Mouse (Mus musculus) midbrain, embryonic 11.5 days (tissue): Measurements from ENCODE around the gene Fam163b. TPM values are rescaled to one million over a fixed set of nuclear protein-coding genes. Genes with fewer than 3 reads are reported as not detected.

Source experiments
- ATAC-seq: fragments of 200-750 bp; cut with Nextera tagmentation; 2 replicates; pipeline ENCODE4 v1.8.0; 2017; ENCODE audit warnings: moderate TSS enrichment, moderate library complexity; ENCODE audit not compliant: low FRiP score
- DNase-seq: peaks from one replicate; pipeline ENCODE4 v3.0.0; 2015; ENCODE audit warnings: low spot score; ENCODE audit errors: missing footprints
- H3K27ac ChIP-seq: fragments of 300-500 bp; sonication (generic); 2 replicates; pipeline ENCODE4 v1.5.1; 2014; ENCODE audit warnings: low read depth, low read length
- H3K27me3 ChIP-seq: fragments of 300-500 bp; sonication (generic); 2 replicates; pipeline ENCODE4 v1.6.1; 2014; ENCODE audit warnings: mild to moderate bottlenecking, low read length, moderate library complexity, mixed read lengths; ENCODE audit not compliant: control insufficient read depth, insufficient read depth
- H3K36me3 ChIP-seq: fragments of 300-500 bp; sonication (generic); 2 replicates; pipeline ENCODE4 v1.6.1; 2014; ENCODE audit warnings: mild to moderate bottlenecking, low read length, moderate library complexity, mixed read lengths; ENCODE audit not compliant: control insufficient read depth, insufficient read depth
- H3K4me1 ChIP-seq: fragments of 300-500 bp; sonication (generic); 2 replicates; pipeline ENCODE4 v1.6.1; 2014; ENCODE audit warnings: low read length; ENCODE audit not compliant: control insufficient read depth, insufficient read depth
- H3K4me2 ChIP-seq: fragments of 300-500 bp; sonication (generic); 2 replicates; pipeline ENCODE4 v1.6.1; 2014; ENCODE audit warnings: mild to moderate bottlenecking, moderate library complexity
- H3K4me3 ChIP-seq: fragments of 300-500 bp; sonication (generic); 2 replicates; pipeline ENCODE4 v1.5.1; 2014; ENCODE audit warnings: low read depth, low read length
- H3K9ac ChIP-seq: fragments of 300-500 bp; sonication (generic); 2 replicates; pipeline ENCODE4 v1.6.1; 2014; ENCODE audit warnings: low read length
- H3K9me3 ChIP-seq: fragments of 300-500 bp; sonication (generic); 2 replicates; pipeline ENCODE4 v1.6.1; 2016; ENCODE audit warnings: low read length; ENCODE audit not compliant: control insufficient read depth
- WGBS: fragments of 180-500 bp; shearing (Covaris S2); extraction: QIAGEN DNeasy Blood & Tissue Kit; methylation state at CpG from one replicate; pipeline ENCODE4 v1.1.7; 2014; 5-methylcytosine and 5-hydroxymethylcytosine counted together
- polyA plus RNA-seq: library from polyadenylated mRNA; unstranded; fragments of >200 nt; fragmentation: Nextera tagmentation; extraction: Ambion mirVana; gene quantifications from 2 replicates; pipeline ENCODE4 v1.2.1, GENCODE M21; 2014

The Fam163b gene
- polyA plus RNA-seq, 1 experiment from 2014 or later = 0.15 TPM

DNA sequence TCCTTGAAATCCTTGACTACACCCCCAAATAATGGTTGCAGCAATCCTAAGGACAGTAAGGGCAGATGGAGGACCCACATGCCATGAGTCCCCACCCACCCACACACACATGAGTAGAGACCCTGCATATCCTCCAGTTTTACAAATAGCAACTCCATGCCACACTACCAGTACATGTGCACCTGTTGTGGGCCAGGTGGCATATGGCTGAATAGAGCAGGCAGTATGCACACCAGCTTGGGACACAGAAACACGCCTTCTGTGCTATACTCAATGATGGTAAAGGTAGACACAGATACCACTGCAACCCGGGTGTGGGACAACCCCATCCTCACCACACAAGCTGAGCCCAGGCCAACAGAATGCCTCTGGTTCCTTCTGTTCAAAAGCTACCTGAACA is 23.8 kb upstream of the Fam163b start:
- 83% methylated on average over 2 of the region's 2 CpGs for WGBS
- H3K4me2 ChIP-seq = no peak overlapping the region

DNA sequence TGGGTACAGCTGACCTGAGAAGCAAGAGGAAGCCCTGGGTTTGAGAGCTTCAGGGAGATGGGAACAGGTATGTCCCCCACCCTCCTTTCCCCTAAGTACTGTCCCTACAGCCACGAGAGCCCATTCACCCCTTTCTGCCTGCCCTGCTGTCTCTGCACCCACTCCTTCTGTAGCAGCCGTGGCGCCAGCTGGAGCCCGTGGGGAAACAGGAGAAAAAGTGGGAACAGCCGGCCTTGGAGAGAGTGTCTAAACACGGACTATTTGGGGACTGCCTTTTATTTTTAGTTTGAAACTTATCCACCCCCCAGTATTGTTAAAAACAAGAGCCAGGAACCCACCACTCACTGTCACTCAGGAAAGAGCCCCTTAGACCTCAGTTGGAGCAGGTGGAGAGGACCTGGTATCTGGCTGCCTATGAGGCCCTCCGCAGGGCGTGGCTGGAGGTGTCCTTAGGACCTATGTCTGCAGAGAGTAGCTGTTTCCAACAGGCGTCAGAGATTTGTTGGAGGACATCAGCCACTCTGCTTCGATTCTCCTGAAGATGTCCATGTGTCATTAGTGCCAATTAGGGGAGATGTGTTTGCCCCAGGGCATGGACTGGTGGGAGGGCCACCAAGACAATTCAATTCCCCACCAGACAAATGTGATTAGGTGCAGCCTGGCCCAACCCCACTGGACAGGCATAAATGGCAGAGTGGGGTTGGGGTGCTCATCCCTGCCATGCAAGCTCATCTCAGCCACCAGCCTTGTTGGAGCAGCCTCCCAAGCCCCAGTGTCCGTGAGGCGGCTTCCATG is 22.7 kb upstream of the Fam163b start, which contains the start of gene Dbh:
Gene Dbh (plus strand): TSS at position 438 of the 795 bp plus-strand sequence.
- Histone ChIP-seq H3K27me3 (no peaks in the 10 kb centered on the region), H3K9ac (no peak within 1 kb of the TSS), H3K4me1 (peaks cover 2% of the 10 kb centered on the region; the same call in 1 of the 2 replicates), H3K4me2 (no peak within 1 kb of the TSS), H3K4me3 (no peak within 1 kb of the TSS), H3K36me3 (no peaks in the 10 kb centered on the region), H3K9me3 (no peaks in the 10 kb centered on the region), H3K27ac (no peak within 1 kb of the TSS)
- ATAC-seq (no peak), DNase-seq (no peak)
- WGBS = 88% methylated on average over 12 of the region's 12 CpGs

More for the DNA sequence above, 23.8 kb upstream of the Fam163b start:
- H3K27me3 ChIP-seq = no peaks in the 10 kb centered on the region
- H3K4me3 ChIP-seq = no peak overlapping the region
- no peak overlapping the region for H3K27ac ChIP-seq
- DNase-seq = no peak
- peaks cover 2% of the 10 kb centered on the region; the same call in 1 of the 2 replicates for H3K4me1 ChIP-seq
- no peak for ATAC-seq
- no peaks in the 10 kb centered on the region for H3K36me3 ChIP-seq
- H3K9me3 ChIP-seq = no peaks in the 10 kb centered on the region
- no peak overlapping the region for H3K9ac ChIP-seq

DNA sequence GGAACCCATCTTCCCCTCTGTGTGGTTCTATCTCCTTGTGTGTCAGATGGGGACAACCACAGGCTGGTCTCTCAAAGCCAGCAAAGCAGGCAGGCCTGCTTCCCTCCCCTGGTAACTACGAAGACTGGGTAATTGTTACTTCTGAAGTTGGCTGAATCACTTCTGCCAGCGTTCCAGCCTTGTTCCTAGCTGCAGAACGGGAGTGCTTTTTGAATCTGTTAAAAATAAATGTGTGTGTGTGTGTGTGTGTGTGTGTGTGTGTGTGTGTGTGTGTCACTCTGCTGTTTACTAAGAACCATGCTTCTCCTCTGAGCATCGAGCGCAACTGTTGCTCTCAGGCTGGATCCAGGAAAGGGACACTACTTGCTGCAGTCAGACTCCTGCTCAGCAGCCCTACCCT is 21.6 kb upstream of the Fam163b start:
- H3K27me3 ChIP-seq = no peaks in the 10 kb centered on the region
- no peak overlapping the region for H3K27ac ChIP-seq
- DNase-seq (no peak), ATAC-seq (no peak)
- H3K36me3 ChIP-seq = no peaks in the 10 kb centered on the region
- WGBS = 77% methylated on average over 5 of the region's 5 CpGs
- H3K4me3 ChIP-seq = no peak overlapping the region
- H3K9me3 ChIP-seq = no peaks in the 10 kb centered on the region
- H3K4me2 ChIP-seq = no peak overlapping the region
- H3K4me1 ChIP-seq = peaks cover 2% of the 10 kb centered on the region; the same call in 1 of the 2 replicates
- H3K9ac ChIP-seq = no peak overlapping the region

DNA sequence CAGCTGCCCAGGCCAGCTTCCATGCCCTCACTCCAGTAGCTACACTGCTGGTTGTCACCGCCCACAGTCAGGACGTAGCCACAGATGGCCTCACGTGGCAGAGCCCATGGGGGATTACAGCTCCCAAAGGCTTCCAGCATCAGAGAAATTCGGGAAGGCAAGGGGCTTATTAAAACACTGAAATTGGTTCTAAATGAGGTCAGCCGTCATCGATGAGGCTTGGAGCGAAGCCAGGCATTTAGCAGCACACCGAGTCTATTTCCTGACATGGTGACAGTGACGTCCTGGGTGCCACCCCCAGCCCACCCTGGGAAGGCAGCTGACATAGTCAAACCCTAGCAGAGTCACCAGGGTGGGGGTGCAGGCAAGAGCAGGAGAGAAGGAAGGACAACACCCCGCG is 20.4 kb upstream of the Fam163b start:
- 73% methylated on average over 11 of the region's 11 CpGs for WGBS
- Histone ChIP-seq H3K4me3 (no peak overlapping the region), H3K36me3 (no peaks in the 10 kb centered on the region), H3K9me3 (no peaks in the 10 kb centered on the region), H3K4me1 (peaks cover 2% of the 10 kb centered on the region; the same call in 1 of the 2 replicates), H3K27me3 (no peaks in the 10 kb centered on the region), H3K9ac (no peak overlapping the region), H3K27ac (no peak overlapping the region), H3K4me2 (no peak overlapping the region)
- DNase-seq (no peak), ATAC-seq (no peak)

DNA sequence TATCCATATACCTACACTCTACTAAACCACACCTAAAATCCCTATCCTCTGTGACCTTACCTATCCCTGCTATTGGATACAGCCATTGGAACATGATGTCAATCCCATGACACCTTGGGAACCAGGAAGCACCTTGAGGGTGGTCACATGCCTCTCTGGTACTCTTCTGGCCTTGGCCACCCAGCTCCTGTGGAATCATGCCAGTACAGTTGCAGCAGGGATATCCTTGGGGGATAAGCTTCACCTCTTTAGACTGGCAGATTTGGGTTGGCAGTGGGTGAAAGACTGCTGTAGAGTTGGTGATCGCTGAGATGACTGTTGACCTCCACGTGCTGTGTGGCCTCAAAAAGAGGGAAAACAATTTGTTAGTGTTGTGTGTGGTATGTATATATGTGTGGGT is 19.2 kb upstream of the Fam163b start:
- 87% methylated on average over 2 of the region's 2 CpGs for WGBS
- no peak overlapping the region for H3K4me3 ChIP-seq
- no peaks in the 10 kb centered on the region for H3K9me3 ChIP-seq
- 0 out of 2 replicates have a peak, but pooled peaks cover 2% of the 10 kb centered on the region for H3K4me1 ChIP-seq
- H3K27me3 ChIP-seq = no peaks in the 10 kb centered on the region
- no peaks in the 10 kb centered on the region for H3K36me3 ChIP-seq
- H3K27ac ChIP-seq = no peak overlapping the region
- H3K4me2 ChIP-seq = no peak overlapping the region
- no peak overlapping the region for H3K9ac ChIP-seq
- no peak for ATAC-seq
- DNase-seq = no peak

DNA sequence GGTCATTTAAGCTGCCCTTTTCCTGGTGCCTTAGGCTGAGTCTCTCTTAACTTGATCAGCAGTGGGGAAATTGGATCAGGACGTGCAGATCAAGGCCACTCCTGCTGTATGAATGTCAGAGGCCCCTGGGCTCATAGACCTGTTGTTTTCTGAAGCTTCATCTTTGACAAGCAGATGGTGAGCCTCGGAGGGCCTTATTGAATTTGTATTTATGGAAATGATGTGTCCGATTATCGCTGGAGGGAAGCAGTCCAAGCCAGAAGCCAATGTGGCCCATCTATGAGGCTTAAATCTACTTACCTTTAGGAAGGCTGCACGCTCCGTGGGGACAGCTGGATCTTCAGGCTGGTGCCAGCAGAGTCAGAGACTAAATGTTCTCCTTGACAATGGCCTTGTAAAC is 14.3 kb upstream of the Fam163b start:
- H3K9ac ChIP-seq = no peak overlapping the region

DNA sequence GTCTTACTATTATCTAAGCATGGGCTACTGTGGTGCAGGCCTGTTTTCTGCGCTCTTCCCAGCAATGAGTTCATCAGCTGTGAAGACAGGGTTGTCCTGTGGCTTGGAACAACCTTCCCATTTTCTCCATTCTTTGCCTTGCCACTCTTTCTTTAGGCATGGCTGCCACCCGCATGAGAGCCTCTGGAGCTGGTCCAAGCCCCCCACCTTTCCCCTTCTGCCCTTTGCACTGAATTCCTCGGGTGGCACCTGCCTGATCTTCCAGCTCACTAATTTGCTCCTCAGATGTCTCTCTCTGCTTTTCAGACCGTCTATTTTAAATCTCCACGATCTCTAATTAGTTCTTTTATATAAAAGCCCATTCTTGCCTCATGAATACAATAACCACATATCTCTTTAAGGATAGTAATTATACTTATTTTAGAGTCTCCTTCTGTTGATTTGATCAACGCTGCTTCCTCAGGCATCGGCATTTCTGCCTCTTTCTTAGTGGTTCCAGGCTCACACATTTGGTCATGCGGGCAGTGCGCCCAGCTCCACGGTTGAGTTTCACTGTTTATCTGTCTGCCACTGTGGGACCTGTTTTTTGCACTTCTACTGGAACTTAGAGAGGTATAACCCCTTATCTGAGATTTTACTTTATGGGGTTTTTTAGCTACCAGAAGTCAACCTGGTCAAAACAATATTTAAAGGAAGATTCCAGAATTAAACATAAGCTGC is 12.3 kb upstream of the Fam163b start:
- no peak overlapping the region for H3K4me2 ChIP-seq
- no peaks in the 10 kb centered on the region for H3K9me3 ChIP-seq
- H3K36me3 ChIP-seq = no peaks in the 10 kb centered on the region
- H3K27me3 ChIP-seq = no peaks in the 10 kb centered on the region
- H3K27ac ChIP-seq = no peak overlapping the region
- H3K4me1 ChIP-seq = peaks cover 10% of the 10 kb centered on the region
- H3K4me3 ChIP-seq = no peak overlapping the region
- WGBS = 84% methylated on average over 10 of the region's 10 CpGs
- ATAC-seq (no peak), DNase-seq (no peak)
- no peak overlapping the region for H3K9ac ChIP-seq

More for the DNA sequence above, 14.3 kb upstream of the Fam163b start:
- no peak overlapping the region for H3K4me2 ChIP-seq
- 0 out of 2 replicates have a peak, but pooled peaks cover 7% of the 10 kb centered on the region for H3K4me1 ChIP-seq
- H3K4me3 ChIP-seq = no peak overlapping the region
- H3K9me3 ChIP-seq = no peaks in the 10 kb centered on the region
- no peaks in the 10 kb centered on the region for H3K36me3 ChIP-seq
- no peak for DNase-seq
- WGBS = 73% methylated on average over 6 of the region's 6 CpGs
- no peaks in the 10 kb centered on the region for H3K27me3 ChIP-seq
- no peak overlapping the region for H3K27ac ChIP-seq
- no peak for ATAC-seq

DNA sequence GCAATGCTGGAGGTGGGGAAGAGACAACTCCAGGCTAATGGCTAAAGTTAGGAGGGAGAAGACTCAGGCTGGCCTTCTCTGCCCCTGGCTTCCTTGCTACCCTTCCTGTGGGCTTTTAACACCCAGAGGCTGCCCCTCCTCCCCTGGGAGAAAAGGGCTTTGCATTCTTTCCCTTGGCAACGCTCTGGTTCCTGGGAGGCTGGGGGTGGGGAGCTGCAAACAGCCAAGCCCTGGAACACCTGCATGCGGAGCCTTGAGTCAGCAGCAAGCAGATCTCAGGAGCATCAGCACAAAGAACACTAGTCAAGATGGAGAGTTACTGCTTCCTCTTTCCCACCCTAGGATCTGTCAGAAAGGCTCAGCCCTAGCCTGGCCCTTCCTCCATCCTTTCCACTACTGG is 7.2 kb upstream of the Fam163b start:
- Histone ChIP-seq H3K27me3 (no peaks in the 10 kb centered on the region), H3K4me2 (no peak overlapping the region), H3K4me3 (no peak overlapping the region), H3K9me3 (no peaks in the 10 kb centered on the region), H3K4me1 (peaks cover 16% of the 10 kb centered on the region), H3K27ac (no peak overlapping the region), H3K36me3 (no peaks in the 10 kb centered on the region), H3K9ac (no peak overlapping the region)
- peak; percentile 88 for DNase-seq
- 0% methylated on average over 2 of the region's 2 CpGs for WGBS
- ATAC-seq = peak; percentile 14; the same call in 1 of the 2 replicates

DNA sequence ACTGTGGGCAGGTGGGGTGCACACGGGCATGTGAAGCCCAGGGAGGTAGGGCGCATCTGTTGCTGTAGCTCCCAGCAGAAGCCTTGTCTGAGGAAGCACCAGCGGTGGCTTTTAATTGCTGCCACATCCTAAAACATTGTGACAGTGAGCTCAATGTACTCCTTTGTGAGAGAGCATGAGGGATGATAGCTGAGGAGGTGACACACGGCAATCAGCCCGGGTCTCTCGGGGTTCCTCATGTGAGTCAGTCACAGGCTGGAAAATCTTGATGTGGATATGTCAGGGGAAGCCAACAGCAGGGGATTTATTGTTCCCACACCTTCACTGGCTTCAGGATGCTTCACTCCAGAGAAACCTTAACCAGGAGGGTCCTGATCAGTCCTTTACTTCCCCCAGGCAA is 4.5 kb upstream of the Fam163b start:
- Histone ChIP-seq H3K9me3 (no peaks in the 10 kb centered on the region), H3K4me2 (no peak overlapping the region), H3K36me3 (no peaks in the 10 kb centered on the region), H3K27me3 (peaks cover 4% of the 10 kb centered on the region), H3K27ac (no peak overlapping the region), H3K4me3 (no peak overlapping the region), H3K4me1 (peaks cover 14% of the 10 kb centered on the region), H3K9ac (no peak overlapping the region)
- 86% methylated on average over 6 of the region's 6 CpGs for WGBS
- DNase-seq (peak; percentile 70), ATAC-seq (no peak)
